ENCODE assay signal across 13 mouse cellular contexts in genomic region chr6:99335174-99335830, GRCm38 (mm10).
DNase-seq lines count a peak whose midpoint lies in the region; ATAC-seq and TF ChIP-seq lines count a peak whose summit lies in the region.
"Had no signal": no experiment of that assay in that cellular context is flagged by ENCODE, and none has a peak within 500 bp of the region (broad histone marks: within the 10 kb centered on the region; RNA-seq: fewer than 3 reads in every experiment).

No protein-coding gene starts in this region.

- peaks cover 5% of the 10 kb centered on the region for H3K36me3 ChIP-seq in heart, adult 2 months (ENCODE audit: control insufficient read depth, insufficient read depth, low read length)
- H3K36me3 ChIP-seq: heart, embryonic 15.5 days; limb, embryonic 12.5 days had no signal

- no peak overlapping the region for H3K4me3 ChIP-seq in heart, adult 2 months
- H3K4me3 ChIP-seq: heart, embryonic 15.5 days; limb, embryonic 12.5 days; megakaryocyte, embryonic 14.5 days had no signal

- peak; percentile 38 for ATAC-seq in activated CD4-positive, CD25-positive, alpha-beta regulatory T cell, adult 4 months
- ATAC-seq in inflammation-experienced regulatory T-cells, adult 6 months = no peak
- ATAC-seq: forebrain, embryonic 14.5 days had no signal

- peak overlapping the region; percentile 45 for H3K27ac ChIP-seq in heart, adult 2 months
- H3K27ac ChIP-seq: heart, embryonic 15.5 days; limb, embryonic 12.5 days had no signal

- TF ChIP-seq CTCF in heart, adult 2 months (IDR thresholded peaks at IDR 0.05) = no peak

- WGBS in heart, adult 2 months = 56% methylated on average over 13 of the region's 13 CpGs

- H3K4me1 ChIP-seq in heart, adult 2 months (ENCODE audit: control insufficient read depth, insufficient read depth, low read length) = peaks cover 13% of the 10 kb centered on the region

- no peak overlapping the region for H3K9ac ChIP-seq in heart, adult 2 months (ENCODE audit: low read depth, low read length)
- H3K9ac ChIP-seq: heart, embryonic 15.5 days; limb, embryonic 12.5 days had no signal

- intact Hi-C loops in heart, adult 2 months (cut with DNase I) = loop anchor here (5.0 kb wide), 2 partner anchors 42 to 107 kb away; no protein-coding TSS in a partner anchor
- intact Hi-C loops in heart, postnatal 14 days (cut with DNase I) = loop anchor here (5.0 kb wide), 1 partner anchor 68 kb away; no protein-coding TSS in a partner anchor
- intact Hi-C loops in left cerebral cortex, postnatal 14 days (cut with DNase I) = no loop called here

- no peaks in the 10 kb centered on the region; the same call in 1 of the 2 replicates for H3K79me2 ChIP-seq in heart, adult 2 months (replicated peaks; ENCODE audit: control insufficient read depth, insufficient read depth, low read length)

- H3K27me3 ChIP-seq in heart, adult 2 months (ENCODE audit: control insufficient read depth, insufficient read depth, low read length) = no peaks in the 10 kb centered on the region
- H3K27me3 ChIP-seq: heart, embryonic 15.5 days; megakaryocyte, embryonic 14.5 days had no signal

- peak in 1 of 2 experiments; percentile 58 for DNase-seq in heart, adult 2 months
- DNase-seq in heart, postnatal 14 days = no peak
- DNase-seq in kidney, adult 18-20 months = peak; percentile 21
- DNase-seq in lung, postnatal 4 days = peak; percentile 48 to 51
- DNase-seq in thymus, postnatal 14 days = no peak
- no peak for DNase-seq in left cerebral cortex, postnatal 14 days (ENCODE audit: low spot score in 2 of 2)
- DNase-seq: right cerebral cortex, postnatal 25 days had no signal

- no peak for TF ChIP-seq EP300 in heart, adult 2 months (IDR thresholded peaks at IDR 0.05; ENCODE audit: insufficient read depth, low read depth, low read length)

- no peak for TF ChIP-seq POLR2A in heart, adult 2 months (IDR thresholded peaks at IDR 0.05; ENCODE audit: insufficient read depth, low read depth, low read length)

Comparison
In these comparisons a context has a peak if more than half of its experiments do, and no peak if none do; other contexts are left out.
1. DNase-seq: peak in kidney, adult 18-20 months (single experiment) and lung, postnatal 4 days (2 of 2); none in heart, postnatal 14 days (0 of 2), thymus, postnatal 14 days (single experiment) and left cerebral cortex, postnatal 14 days (0 of 2).